Comparison of ENCODE assay signal across 12 mouse cellular contexts in the genomic region with DNA sequence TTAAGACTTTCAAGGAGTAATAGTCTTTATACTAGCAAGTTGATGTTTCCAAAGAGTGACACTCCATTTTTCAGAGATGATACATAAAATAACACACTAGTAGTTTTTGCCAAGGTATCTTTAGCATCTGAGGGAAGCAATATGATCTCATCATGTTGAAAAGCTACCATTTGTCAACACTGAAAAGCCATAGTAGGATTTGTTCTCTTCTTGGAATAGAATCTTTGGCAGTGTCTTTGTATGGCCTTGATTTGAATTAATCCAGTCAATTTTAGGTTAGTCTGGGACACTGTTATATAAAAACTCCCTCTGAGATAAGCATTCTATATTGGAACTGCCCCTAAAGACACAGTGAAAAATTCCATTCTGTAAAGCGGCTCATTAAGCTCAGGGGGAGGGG.
"Had no signal": no experiment of that assay in that cellular context is flagged by ENCODE, and none has a peak within 500 bp of the region (broad histone marks: within the 10 kb centered on the region; RNA-seq: fewer than 3 reads in every experiment).

No protein-coding gene starts in this region.

- DNase-seq: retina, postnatal 1 day; right cerebral cortex, adult 18-20 months; right cerebral cortex, postnatal 14 days; right cerebral cortex, postnatal 25 days; right cerebral cortex, postnatal 4 days; spleen, adult 18-20 months; thymus, adult 18-20 months; thymus, adult 2 months; thymus, postnatal 14 days; thymus, postnatal 25 days; thymus, postnatal 36 days; thymus, postnatal 4 days had no signal
